Mouse (Mus musculus) limb, embryonic 15.5 days (tissue): ENCODE measurements at regions not wholly inside any gene's neighbourhood (a gene's known extent, or its start where the extent isn't known, plus 50 kb on each side); places are given as distances from the start of the nearest gene placed in this dataset.
A peak's percentile ranks its signal among the peaks of the same experiment; 100 is the strongest.

ENCODE experiments used
- ATAC-seq: fragments of 200-750 bp; cut with Nextera tagmentation; 2 replicates; pipeline ENCODE4 v1.8.0; 2017; ENCODE audit warnings: low read depth, moderate TSS enrichment; ENCODE audit not compliant: insufficient number of reproducible peaks, low FRiP score, low TSS enrichment
- H3K27ac ChIP-seq: fragments of 300-500 bp; sonication (generic); 2 replicates; pipeline ENCODE4 v1.5.1; 2015; ENCODE audit warnings: moderate library complexity, mild to moderate bottlenecking, inconsistent platforms
- H3K27me3 ChIP-seq: fragments of 300-500 bp; sonication (generic); 2 replicates; pipeline ENCODE4 v1.6.1; 2015; ENCODE audit warnings: inconsistent platforms
- H3K36me3 ChIP-seq: fragments of 300-500 bp; sonication (generic); 2 replicates; pipeline ENCODE4 v1.6.1; 2015; ENCODE audit warnings: inconsistent platforms
- H3K4me1 ChIP-seq: fragments of 300-500 bp; sonication (generic); 2 replicates; pipeline ENCODE4 v1.6.1; 2015; ENCODE audit warnings: inconsistent platforms
- H3K4me2 ChIP-seq: fragments of 300-500 bp; sonication (generic); 2 replicates; pipeline ENCODE4 v1.6.1; 2015; ENCODE audit warnings: mild to moderate bottlenecking, inconsistent platforms
- H3K4me3 ChIP-seq: fragments of 300-500 bp; sonication (generic); 2 replicates; pipeline ENCODE4 v1.5.1; 2015; ENCODE audit warnings: mild to moderate bottlenecking, inconsistent platforms
- H3K9ac ChIP-seq: fragments of 300-500 bp; sonication (generic); 2 replicates; pipeline ENCODE4 v1.6.1; 2015; ENCODE audit warnings: inconsistent platforms
- H3K9me3 ChIP-seq: fragments of 300-500 bp; sonication (generic); 2 replicates; pipeline ENCODE4 v1.6.1; 2016; ENCODE audit warnings: inconsistent platforms
- WGBS: fragments of 180-500 bp; shearing (Covaris S2); methylation state at CpG from one replicate; pipeline ENCODE4 v1.1.7; 2015; 5-methylcytosine and 5-hydroxymethylcytosine counted together

DNA sequence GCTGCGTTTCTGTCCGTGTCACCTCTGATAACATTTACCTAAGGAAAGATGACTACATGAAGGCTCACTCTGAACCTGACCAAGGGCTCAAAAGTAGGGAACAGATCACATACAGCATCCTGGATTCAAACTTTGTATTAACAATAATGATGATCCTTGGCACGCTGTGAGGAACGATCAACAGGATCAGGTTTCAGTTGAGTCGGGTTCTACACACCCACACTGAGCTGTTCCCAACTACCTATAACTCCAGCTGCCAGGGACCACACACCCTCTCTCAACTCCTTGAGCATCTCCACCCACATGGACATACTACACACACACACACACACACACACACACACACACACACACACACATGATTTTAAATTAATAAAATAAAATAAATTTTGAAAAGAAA lies 107.0 kb downstream of the Edn3 start:
- Histone ChIP-seq H3K4me1 (peaks cover 60% of the 10 kb centered on the region), H3K4me2 (no peak overlapping the region), H3K27me3 (no peaks in the 10 kb centered on the region), H3K9ac (no peak overlapping the region), H3K9me3 (no peaks in the 10 kb centered on the region), H3K4me3 (no peak overlapping the region), H3K27ac (peak overlapping the region; percentile 94; the same call in 1 of the 2 replicates), H3K36me3 (no peaks in the 10 kb centered on the region)
- no peak for ATAC-seq
- 37% methylated on average over 5 of the region's 5 CpGs for WGBS

DNA sequence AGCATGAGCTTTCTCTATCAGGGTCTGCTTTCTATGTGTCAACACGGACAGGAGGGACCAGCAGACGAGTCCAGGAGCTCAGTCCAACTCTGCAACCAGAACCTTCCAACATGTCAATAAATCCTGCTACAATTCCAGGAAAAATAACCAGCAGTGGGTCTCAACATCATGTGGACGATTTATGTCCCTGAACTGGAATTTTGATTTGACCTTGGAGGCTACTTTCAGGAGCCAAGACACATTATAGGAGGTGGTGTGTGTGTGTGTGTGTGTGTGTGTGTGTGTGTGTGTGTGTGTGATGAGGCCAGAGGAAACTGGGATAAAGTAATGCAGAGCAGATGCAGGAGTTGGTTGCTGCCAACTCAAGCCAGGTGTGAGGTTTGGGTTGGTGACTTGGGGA lies 107.8 kb downstream of the Edn3 start:
- H3K9ac ChIP-seq = no peak overlapping the region
- H3K27ac ChIP-seq = peak overlapping the region; percentile 94
- peaks cover 64% of the 10 kb centered on the region for H3K4me1 ChIP-seq
- H3K4me2 ChIP-seq = no peak overlapping the region
- no peaks in the 10 kb centered on the region for H3K9me3 ChIP-seq
- 22% methylated on average over 3 of the region's 3 CpGs for WGBS
- H3K27me3 ChIP-seq = no peaks in the 10 kb centered on the region
- H3K4me3 ChIP-seq = no peak overlapping the region
- peak; percentile 62 for ATAC-seq
- H3K36me3 ChIP-seq = no peaks in the 10 kb centered on the region

DNA sequence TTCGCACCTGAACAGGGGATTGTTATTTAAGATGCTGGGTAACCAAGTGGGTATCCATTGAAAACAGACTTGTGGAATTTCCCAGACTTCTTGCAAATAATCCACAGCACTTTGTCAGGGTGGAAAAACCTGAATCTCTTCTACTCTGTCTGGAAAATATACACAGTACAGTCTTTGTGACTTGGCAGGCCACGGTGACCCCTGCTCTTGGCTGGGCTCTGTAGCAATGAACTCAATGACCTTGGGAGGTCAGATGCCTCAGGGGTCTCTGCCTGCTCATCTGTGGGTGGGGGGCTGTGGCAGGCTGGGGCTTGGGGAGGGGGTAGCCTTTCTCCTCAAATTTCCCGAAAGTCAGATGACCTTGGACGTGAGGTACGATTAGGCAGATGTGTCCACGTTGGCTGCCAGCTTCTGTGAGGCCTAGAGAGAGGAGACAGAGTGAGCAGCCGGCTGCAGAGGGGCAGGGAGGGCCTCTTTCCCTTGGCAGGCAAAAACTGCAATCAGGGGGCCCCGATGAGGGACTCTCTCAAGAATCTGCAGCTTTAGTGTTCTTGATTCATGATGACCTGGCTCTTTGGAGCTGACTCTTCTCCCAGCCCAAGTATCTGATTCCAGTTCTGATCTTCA lies 108.4 kb downstream of the Edn3 start:
- no peak overlapping the region for H3K4me2 ChIP-seq
- peak; percentile 57 for ATAC-seq
- no peaks in the 10 kb centered on the region for H3K9me3 ChIP-seq
- WGBS = 25% methylated on average over 8 of the region's 8 CpGs
- H3K4me3 ChIP-seq = no peak overlapping the region
- H3K4me1 ChIP-seq = peaks cover 64% of the 10 kb centered on the region
- H3K27ac ChIP-seq = peak overlapping the region; percentile 94
- H3K9ac ChIP-seq = no peak overlapping the region
- H3K36me3 ChIP-seq = no peaks in the 10 kb centered on the region
- no peaks in the 10 kb centered on the region for H3K27me3 ChIP-seq

DNA sequence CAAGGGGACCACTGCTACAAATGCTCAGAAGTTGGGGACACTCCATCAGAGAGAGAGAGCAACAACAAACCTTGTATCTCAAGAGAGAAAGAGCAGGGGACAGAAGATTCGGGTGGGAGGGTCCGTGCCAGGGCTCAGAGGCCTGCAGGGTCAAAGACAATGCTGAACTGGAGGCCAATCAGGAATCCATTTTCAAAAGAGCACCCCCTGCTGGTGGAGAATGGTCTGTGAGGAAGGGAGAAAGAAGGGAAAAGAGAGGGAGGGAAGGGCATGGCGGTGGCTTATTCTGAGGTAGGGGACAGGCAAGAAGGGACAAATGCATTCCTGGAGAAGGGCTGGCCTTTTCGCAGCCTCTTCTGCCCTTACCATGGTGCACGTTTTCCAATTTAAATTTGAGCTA lies 109.9 kb downstream of the Edn3 start:
- Histone ChIP-seq H3K4me2 (no peak overlapping the region), H3K36me3 (no peaks in the 10 kb centered on the region), H3K4me3 (no peak overlapping the region), H3K9ac (no peak overlapping the region), H3K4me1 (peaks cover 54% of the 10 kb centered on the region), H3K27ac (peak overlapping the region; percentile 94; the same call in 1 of the 2 replicates), H3K9me3 (no peaks in the 10 kb centered on the region), H3K27me3 (no peaks in the 10 kb centered on the region)
- ATAC-seq = no peak
- 81% methylated on average over 5 of the region's 5 CpGs for WGBS

DNA sequence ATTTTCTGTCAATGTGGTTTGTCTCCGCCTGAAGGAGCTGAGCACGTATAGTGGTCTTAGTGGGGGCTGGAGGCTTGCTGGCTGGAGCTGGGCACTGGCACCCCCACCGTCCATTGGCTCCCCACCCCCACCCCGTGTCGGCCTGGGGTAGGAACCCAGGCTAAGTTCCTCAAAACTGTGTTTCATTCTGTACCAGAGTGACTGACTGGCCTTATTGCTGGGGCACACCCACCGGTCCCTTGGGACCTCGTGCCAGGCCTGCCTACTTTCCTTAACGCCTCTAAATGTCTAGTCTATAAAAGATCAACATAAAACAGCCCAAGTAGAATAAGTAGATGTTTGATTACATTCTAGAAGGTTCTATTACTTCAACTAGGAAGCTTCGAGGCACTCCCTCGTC lies 110.8 kb downstream of the Edn3 start:
- ATAC-seq = no peak
- Histone ChIP-seq H3K4me2 (no peak overlapping the region), H3K36me3 (no peaks in the 10 kb centered on the region), H3K4me1 (peaks cover 58% of the 10 kb centered on the region), H3K9ac (no peak overlapping the region), H3K27me3 (no peaks in the 10 kb centered on the region), H3K9me3 (no peaks in the 10 kb centered on the region), H3K27ac (peak overlapping the region; percentile 76), H3K4me3 (no peak overlapping the region)
- WGBS = 34% methylated on average over 10 of the region's 10 CpGs

DNA sequence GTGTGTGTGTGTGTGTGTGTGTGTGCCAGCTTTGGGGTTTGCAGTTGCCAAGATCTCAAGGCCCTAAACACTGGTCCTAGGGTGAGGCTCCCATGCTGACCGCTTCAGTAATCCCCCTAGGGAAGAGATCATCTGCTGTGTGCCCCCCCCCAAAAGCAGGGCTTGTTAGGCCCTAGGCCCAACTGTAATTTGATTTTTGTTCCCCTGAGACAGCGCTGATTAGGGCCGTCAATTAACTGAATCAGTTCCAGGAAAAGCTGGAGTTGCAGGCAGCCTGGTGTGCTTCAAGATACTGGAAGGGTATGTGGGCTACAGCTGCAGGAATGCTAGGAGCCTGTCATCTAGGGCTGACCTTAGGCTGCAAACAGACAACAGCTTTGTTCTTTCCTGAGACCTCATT lies 111.4 kb downstream of the Edn3 start:
- H3K27ac ChIP-seq = peak overlapping the region; percentile 76
- 34% methylated on average over 3 of the region's 3 CpGs for WGBS
- no peaks in the 10 kb centered on the region for H3K36me3 ChIP-seq
- no peak overlapping the region for H3K9ac ChIP-seq
- H3K4me3 ChIP-seq = no peak overlapping the region
- H3K4me2 ChIP-seq = no peak overlapping the region
- peaks cover 53% of the 10 kb centered on the region for H3K4me1 ChIP-seq
- no peaks in the 10 kb centered on the region for H3K27me3 ChIP-seq
- no peak for ATAC-seq
- no peaks in the 10 kb centered on the region for H3K9me3 ChIP-seq

DNA sequence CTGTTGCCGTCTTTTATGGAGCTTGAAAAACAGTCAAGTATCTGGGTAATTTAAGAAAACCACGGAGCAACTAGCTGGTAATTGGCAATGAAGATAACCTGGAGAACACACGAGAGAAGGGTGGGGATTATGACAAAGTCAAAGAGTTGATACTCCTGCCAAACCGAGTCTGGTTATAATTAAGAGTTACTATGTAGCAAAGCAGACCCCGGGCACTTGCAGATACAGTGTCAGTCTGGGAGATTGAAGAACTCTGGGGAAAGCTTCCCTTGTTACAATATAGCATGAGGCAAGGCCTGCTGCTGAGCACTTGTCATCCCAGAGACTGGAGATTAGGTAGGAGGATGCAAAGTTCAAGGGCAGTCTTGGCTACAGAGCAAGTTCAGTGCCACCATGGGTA lies 116.5 kb downstream of the Edn3 start:
- no peak for ATAC-seq
- H3K36me3 ChIP-seq = no peaks in the 10 kb centered on the region
- H3K4me3 ChIP-seq = no peak overlapping the region
- WGBS = 20% methylated on average over 5 of the region's 5 CpGs
- H3K4me2 ChIP-seq = no peak overlapping the region
- peak overlapping the region; percentile 78 for H3K27ac ChIP-seq
- H3K27me3 ChIP-seq = no peaks in the 10 kb centered on the region
- H3K4me1 ChIP-seq = peaks cover 26% of the 10 kb centered on the region
- no peaks in the 10 kb centered on the region for H3K9me3 ChIP-seq
- H3K9ac ChIP-seq = no peak overlapping the region

DNA sequence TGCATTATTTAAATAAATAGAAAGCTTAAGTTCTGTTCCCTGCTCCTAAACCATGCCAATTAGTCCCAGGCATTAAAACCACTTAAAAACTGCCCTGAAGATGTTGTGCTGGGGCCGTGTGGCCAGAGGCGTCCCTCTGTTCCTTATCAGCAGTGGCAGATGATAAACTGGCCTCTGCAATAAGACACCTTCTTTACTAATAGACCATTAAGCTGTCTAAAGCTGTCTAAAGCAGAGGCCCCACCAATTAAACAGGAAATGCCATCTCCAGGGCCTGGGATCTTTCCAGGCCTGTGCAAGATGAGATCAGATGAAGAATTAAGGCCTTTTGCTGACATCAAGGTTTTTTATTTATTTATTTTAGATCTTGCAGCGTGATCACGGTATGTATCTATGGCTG lies 118.6 kb downstream of the Edn3 start:
- 50% methylated on average over 4 of the region's 4 CpGs for WGBS
- Histone ChIP-seq H3K27me3 (no peaks in the 10 kb centered on the region), H3K36me3 (no peaks in the 10 kb centered on the region), H3K4me3 (no peak overlapping the region), H3K9me3 (no peaks in the 10 kb centered on the region), H3K4me2 (no peak overlapping the region), H3K4me1 (peaks cover 19% of the 10 kb centered on the region), H3K9ac (no peak overlapping the region), H3K27ac (no peak overlapping the region)
- no peak for ATAC-seq

DNA sequence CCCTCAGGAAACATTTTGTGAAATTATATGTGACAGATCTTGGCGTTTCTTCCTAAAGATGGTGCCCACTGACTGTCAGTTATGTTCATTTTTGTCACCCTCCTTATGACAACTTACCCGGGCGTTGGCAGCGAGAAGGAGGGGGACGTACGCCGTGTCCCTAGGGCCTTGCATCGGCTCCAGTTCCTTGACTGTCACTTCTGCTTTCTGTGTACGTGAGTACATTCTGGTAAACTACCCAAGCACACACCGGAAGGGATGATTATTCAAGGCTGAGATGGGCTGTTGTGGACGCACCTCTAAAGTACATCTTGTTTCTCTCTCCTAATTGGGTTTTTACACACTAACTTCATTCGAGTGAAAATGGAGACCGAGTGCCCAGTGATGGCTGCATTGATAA lies 120.2 kb downstream of the Edn3 start:
- no peaks in the 10 kb centered on the region for H3K27me3 ChIP-seq
- H3K9ac ChIP-seq = no peak overlapping the region
- H3K4me3 ChIP-seq = no peak overlapping the region
- no peak overlapping the region for H3K27ac ChIP-seq
- no peak overlapping the region for H3K4me2 ChIP-seq
- no peaks in the 10 kb centered on the region for H3K36me3 ChIP-seq
- 88% methylated on average over 13 of the region's 13 CpGs for WGBS
- no peaks in the 10 kb centered on the region for H3K9me3 ChIP-seq
- no peak for ATAC-seq
- H3K4me1 ChIP-seq = peaks cover 27% of the 10 kb centered on the region

DNA sequence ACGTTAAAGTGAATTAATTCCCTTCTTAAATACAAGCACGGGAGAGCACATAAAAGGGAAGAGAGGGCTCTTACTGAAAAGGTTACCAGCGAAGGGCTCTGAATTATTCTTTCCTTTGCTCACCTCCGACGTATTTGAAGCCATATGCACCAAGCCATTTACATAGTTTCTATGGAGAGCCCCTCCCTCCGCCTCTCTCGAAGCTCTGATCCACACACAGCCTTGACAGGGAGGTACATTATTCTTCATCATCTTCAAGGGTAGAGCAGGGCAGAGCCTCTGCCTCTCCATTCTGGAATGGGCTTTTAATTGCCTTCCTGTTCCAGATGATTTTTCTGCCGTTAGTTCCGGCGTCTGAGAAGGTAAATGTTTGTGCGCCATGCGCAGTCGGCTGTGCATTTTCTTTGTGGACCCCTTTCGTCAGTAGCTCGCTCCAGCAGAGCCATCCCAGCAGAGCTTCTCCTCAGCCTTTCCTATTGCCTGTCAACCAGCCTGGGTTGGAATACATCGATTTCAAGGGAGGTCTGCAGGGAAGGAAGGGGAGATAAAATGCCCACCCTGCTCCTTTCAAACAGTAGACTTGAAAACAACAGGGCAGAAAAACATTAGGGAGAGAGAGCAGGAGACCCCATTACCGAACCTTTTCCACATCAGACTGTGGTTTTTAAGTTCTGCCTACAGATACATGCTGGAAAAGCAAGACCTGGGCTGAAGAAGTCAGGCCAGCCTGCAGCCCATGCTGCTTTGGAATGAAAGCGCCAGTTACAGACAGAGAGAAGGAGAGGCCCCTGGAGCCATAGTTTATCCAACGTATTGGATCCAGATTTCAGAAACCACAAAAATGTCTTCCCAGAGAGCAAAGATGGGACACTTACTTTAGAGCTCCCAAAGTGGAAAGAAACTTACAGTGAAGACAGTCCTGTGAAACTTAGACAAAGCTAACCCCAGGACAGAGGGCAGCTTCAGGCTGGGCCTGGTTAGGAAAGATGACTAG lies 124.1 kb downstream of the Edn3 start:
- Histone ChIP-seq H3K27ac (peak overlapping the region; percentile 79), H3K9ac (no peak overlapping the region), H3K9me3 (no peaks in the 10 kb centered on the region), H3K36me3 (no peaks in the 10 kb centered on the region), H3K4me3 (no peak overlapping the region), H3K4me2 (no peak overlapping the region), H3K4me1 (peaks cover 10% of the 10 kb centered on the region), H3K27me3 (no peaks in the 10 kb centered on the region)
- 44% methylated on average over 19 of the region's 19 CpGs for whole genome bisulfite sequencing
- no peak for ATAC-seq

DNA sequence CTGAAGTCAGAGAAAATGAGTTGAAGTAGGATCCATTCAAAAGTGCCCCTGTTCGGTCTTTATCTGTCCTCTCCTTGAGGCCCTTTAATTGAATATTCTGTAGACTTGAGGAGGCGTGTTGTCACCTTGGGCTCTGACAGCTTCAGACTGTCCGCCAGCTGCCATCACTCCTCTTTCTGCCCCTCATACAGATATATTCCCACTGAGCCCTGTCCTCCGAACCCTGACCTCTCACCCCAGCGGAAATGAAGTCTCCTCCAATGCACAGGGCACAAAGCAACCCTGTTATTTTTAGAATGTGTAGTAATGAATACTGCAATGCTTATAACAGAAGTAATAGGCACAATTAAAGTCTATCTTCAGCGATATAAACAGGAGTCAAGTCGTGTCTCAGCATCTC lies 117.4 kb upstream of the Gm14444 start:
- H3K27ac ChIP-seq = no peak overlapping the region
- 65% methylated on average over 7 of the region's 7 CpGs for WGBS
- H3K9me3 ChIP-seq = no peaks in the 10 kb centered on the region
- H3K36me3 ChIP-seq = no peaks in the 10 kb centered on the region
- no peak overlapping the region for H3K4me3 ChIP-seq
- no peak overlapping the region for H3K4me2 ChIP-seq
- H3K4me1 ChIP-seq = peaks cover 3% of the 10 kb centered on the region; the same call in 1 of the 2 replicates
- H3K27me3 ChIP-seq = no peaks in the 10 kb centered on the region
- ATAC-seq = no peak
- H3K9ac ChIP-seq = no peak overlapping the region

DNA sequence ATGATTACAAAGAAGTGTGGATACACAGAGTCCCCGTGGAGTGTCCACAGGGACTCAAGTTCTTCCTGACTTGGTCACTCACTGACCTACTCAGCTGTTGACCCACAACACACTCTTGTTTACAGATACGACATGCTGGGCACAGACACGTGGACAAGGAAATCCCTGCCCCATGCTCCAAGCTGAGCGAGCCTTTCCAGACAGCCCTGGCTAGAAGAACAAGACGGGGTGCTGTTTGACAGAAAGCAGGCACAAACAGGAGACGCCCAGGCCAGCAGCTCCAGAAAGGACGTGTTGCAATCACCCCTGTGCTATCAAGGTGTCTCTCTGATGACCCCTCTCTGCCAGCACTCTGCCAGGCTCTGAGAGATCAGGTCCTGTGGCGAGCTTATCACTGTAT lies 112.6 kb upstream of the Gm14444 start:
- Histone ChIP-seq H3K4me3 (no peak overlapping the region), H3K9me3 (no peaks in the 10 kb centered on the region), H3K27me3 (no peaks in the 10 kb centered on the region), H3K4me1 (peaks cover 13% of the 10 kb centered on the region), H3K9ac (no peak overlapping the region), H3K4me2 (no peak overlapping the region), H3K27ac (no peak overlapping the region), H3K36me3 (no peaks in the 10 kb centered on the region)
- WGBS = 40% methylated on average over 8 of the region's 8 CpGs
- no peak for ATAC-seq
